Mouse (Mus musculus): ENCODE measurements around the gene Hoxb13.

Hoxb13 gene

DNA sequence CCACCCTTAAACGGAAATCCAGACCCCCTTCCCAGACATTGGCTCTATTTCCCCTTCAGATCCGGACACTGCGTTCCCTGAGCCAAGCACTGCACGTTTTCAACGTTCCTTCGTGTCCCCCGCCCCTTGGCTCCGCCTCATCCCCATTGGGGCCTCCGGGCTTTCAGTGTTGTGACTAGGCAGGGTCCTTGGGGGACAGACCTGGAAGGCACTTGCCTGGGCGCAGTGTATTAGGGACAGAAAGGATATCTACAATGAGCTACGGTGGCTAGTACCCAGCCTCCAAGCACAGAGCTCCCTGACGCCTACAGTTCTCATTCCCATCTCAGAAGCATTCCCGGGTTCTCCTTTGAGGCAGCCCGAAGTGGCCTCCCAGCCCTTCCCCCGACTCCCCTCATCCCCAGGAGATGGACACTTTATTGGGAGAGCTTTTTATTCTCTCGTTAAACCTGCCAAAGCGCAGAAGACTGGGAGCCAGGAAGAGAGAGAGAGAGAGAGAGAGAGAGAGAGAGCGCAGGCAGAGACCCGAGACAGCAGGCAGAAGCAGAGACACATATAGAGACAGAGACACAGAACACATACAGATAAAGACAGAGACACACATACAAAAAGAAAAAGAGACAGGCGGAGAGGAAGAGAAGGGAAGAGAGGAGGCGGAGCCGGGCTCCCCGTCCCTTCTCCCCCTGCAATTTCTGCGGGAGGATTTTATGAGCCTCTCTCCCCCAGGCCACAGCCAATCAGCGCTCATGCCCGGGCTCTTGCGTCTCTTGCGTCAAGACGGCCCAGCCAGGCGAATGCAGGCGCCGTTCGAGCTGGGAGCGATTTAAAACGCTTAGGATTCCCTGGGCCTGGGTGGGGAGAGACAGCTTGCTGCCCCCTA lies at the start of gene Hoxb13:
Hoxb13 (plus strand) TSS at position 796 of the 880 bp plus-strand sequence.
- DNase-seq (ENCODE audit: low read depth), result no peak

DNA sequence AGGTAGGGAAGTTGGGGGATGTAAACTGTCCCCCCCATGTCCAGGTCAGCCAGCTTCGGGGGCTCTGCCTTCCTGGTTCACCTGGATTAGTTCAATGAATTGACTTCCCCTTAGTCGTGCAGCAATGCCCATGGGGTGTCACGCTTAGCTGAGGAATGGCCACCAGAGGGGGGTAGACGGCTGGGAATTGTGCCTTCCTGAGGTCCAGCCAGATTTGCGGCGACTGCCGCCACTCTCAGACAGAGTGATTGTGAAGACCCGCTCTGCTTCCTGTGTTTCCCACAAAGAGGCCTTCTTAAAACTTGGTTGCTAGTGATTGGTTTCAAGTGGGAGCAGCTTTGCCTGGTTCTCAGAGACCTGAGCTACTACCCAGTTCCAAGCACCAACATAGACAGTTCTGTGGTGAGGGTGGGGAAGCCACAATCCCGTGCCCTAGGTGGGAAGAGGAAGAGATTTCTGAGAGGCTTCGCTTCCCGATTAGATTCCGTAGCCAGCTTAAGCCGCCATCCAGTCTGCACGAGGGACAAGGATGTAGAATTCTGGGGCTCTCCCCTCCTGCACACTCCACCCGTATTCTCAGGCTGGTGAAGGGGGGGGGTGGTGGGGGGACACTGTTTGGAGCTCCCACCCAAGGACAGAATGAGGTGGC lies 48.4 kb upstream of the Hoxb13 start:
- DNase-seq (ENCODE audit: low read depth), result no peak

DNA sequence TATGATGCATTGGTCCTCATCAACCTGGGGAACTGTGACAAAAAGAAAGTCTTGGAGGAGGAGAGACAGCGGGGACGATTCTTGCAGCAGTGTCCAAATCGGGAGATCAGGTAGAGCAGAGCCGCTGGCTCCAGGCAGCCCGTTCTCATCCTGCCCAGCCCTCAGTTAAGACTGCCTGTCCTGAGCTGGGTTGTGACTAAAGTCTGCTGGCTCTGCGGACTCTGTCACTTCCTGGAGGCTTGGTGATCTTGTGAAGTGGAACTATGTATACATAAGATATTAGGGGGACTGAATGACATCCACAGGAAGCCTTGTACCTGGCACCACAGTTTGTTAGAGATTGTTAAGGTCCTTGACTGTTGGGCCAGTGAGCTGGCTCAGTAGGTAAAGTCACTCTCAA lies 46.6 kb upstream of the Hoxb13 start:
- DNase-seq (ENCODE audit: low read depth), result no peak

DNA sequence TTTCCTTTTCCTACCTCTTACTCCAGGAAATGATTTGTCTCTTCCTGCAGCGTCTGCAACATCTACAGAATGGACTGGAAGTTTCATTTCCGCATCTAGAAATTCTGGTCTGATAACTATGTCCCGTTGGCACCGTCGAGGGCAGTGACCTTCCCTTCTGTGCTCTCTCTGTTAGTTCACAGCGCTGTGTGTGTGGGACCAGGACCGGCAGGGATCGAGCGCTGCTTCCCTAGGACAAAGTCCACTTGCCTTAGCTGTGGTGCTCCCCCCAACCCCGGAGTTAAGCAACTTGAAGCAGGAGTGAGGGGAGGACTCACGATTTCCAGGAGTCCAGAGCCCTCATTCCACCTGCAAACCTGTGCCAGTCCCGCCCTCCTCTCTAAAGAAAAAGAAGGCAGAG lies 29.3 kb upstream of the Hoxb13 start:
- DNase-seq (ENCODE audit: low read depth), result no peak

DNA sequence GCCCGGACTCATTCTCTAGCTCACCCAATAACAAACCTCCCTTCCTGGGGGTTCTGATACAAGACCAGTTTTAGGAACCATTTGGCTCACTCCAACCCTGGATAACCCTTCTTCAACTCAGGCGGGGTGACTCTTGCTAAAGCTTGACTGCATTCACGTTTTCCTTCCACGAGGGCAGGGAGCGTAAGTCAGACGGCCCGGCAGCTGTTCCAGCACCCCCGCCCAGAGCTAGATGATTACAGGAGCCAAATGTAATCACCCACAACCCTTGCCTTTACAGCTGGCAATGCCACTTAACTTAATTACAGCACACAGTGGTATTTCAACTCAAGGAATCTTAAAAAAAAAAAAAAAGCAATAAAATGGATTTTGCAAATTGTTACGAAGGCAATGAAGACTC lies 26.0 kb upstream of the Hoxb13 start:
- DNase-seq (ENCODE audit: low read depth), result no peak

DNA sequence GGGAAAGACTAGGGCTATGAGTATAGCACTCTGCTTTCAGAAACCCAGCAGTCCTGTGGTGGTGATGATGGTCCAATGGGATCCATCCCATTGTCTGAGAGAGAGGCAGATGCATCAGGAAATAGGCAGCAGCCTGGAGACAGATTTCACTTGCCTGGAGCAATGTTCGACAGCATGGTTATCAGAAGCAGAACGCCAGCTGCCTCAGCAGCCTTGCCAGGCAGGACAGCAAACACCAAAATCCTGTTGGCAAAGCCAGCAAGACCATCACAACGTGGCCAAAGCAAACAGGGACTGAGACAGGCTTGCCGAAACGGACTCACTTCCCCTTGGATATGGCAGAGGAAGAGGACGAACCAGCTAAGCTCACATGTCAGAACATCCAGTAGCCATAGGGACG lies 25.1 kb upstream of the Hoxb13 start:
- DNase-seq (ENCODE audit: low read depth), result no peak

DNA sequence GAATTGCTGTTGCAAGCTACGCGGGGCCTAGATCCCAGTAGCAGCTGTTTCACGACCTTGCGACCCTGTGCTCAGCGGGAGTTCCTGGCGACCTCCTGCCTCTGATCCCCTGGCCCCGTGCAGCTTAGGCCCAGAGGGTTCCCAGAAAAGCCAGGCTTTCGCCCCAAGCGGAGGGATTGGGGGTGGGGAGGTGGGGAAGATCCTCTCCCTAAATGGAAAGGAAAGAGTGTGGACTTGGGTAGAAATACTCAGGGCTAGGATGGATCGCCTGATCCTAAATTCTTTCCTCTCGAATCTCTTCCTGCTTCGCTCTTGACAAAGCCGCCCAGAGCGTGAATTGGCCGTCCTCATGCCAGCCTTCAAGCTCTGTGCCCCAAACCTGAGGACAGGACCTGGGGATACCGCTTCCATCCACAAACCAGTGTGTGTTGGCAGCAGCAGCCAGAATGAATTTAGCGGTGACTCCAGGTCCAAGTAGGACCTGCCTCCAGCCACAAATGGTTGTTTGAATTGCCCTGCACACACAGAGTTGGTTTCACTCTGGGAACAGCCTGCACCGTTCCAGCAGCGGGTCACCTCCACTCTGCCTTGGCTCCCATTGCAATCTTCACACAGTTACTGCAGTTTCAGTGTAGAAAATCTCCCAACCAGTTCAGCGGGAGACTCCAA lies 23.3 kb upstream of the Hoxb13 start:
- no peak for DNase-seq (ENCODE audit: low read depth)

DNA sequence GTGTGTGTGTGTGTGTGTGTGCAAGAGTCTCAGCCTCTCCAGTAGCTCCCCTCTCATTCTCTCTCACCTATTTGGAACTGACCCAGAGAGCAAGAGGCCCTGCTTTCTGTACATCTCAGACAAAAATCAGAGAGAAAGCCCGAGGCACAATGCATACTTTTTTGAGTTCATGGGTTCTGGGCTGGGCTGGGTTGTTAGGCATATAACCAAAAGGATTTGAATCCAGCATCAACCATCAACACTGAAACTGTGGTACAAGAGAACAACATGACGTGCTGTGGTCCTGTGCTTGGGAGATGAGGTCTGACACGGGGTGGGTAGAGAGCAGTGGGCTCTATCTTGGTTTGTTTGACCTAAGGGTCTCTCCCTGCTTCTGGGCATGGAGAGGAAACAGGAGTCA lies 22.5 kb upstream of the Hoxb13 start:
- no peak for DNase-seq (ENCODE audit: low read depth)

DNA sequence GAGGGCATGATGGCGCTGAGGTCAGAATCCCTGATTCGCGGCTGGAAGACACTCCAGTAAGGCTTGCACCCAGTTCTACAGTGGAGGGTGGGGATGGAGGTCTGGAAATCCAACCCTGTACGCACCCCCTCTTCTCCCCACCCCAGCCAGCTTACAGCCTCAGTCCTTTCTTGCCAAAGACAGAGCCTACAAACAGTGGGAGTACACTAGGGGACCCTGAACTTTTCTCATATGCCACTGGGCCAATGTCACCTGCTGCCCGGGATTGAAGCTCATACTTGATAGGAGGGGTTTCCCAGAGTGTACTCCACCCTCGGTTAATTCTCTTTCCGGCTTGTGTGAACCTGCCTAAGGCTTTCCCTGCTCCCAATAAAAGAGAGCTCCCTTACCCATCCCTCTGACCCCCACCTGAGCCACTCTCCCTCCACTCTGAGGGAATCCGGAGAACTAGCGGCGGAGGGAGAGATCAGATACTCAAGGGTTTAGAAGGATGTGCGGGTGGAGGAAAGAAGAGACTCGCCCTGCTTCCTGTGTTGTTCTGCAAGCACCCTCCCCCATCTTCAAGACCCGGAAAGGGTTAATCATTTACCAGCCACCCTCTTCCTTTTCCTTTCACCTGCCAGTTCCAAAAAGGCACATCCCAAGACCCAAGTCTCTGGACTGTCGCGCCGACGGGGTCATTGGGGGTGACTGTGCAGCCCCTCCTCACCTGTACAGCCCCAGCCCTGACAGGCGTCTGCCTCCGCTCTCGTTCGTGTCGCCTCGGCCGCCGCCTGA lies 21.4 kb upstream of the Hoxb13 start:
- no peak for DNase-seq (ENCODE audit: low read depth)

DNA sequence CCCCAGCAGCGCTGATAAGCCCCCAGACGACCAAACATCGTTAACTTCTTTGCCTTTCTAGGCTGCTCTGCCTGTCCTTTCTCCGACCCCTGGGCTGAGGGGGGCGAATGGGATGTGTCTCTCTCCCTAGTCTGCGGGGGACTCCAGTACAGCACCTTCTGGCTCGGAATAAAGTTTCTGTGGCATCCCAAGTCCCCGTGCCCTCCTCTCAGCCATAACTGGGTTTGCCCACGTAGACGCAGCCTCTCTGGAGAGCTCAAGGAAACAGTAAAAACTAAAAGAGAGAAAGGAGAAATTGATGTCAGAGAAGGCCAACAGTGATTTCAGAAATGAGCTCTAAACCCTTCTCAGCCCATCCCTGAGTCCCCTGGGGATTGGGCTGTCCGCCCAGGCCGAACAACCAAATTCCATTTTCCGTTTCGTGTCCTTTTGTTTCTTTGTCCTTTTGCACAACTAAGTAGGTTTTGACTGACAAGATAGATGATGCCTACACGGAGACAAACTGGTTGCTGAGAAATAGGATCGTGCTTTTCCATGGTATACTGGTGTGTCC lies 20.8 kb upstream of the Hoxb13 start:
- no peak for DNase-seq (ENCODE audit: low read depth)

DNA sequence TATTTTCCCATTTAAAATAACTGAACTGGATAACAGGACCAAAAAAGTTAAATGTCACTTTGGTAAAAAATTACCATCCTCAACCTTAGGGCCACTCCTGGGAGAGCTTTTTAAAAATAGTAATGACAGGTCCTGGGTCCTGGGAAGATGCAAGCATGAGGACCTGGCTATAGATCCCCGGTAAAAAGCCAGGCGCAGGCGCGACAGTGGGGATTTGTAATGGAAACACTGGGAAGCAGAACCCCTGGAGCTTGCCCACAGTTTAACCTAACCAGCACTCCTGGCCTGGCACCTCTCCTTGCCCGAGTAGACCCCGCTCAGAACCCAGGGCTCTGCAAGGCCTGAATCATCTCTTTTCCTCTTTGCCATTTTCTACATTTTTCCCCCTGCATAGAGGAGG lies 19.2 kb upstream of the Hoxb13 start:
- DNase-seq (ENCODE audit: low read depth), result no peak

DNA sequence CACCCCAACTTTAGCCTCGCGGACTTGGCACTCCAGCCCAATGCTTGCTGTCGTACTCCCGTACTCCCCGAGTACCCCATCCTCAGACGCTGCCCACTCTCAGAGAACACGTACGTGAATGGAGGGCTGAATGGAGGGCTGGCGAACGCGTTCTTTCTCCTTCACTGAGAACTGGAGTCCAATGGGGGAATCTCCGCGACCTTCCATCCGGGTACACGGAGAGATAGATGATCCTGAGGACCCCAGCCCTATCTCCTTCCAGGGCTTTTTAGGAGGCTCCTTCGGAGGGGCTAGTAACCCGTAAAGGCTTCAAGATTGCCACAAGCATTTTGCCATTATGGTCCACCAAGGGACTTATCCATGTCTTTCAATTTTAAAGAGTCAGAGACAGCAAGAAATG lies 18.6 kb upstream of the Hoxb13 start:
- no peak for DNase-seq (ENCODE audit: low read depth)

DNA sequence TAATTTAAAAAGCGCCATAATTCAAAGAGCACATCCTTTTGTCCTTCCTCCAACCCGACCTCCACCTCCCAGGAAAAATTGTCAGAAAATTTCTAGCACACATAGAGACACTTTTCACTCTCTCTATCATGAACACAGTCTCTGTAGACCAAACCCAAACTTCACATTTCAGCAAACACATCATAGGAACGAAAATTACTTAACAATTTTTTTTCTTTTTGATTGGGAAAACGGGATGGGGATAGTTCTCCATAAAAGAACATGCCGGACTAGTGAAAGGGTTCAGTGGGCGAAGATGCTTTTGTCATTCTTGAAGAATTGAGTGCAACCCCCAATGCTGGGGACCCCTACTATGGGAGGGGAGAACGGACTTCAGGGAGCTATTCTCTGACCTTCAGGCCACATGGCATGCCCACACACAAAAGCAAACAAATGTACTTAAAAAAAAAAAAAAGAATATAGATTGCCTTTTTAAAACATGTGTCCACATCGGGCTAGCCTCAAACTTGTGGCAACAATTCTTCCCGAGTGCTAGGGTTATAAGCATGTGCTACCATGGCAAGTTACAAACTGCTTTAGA lies 18.1 kb upstream of the Hoxb13 start:
- DNase-seq (ENCODE audit: low read depth), result no peak

DNA sequence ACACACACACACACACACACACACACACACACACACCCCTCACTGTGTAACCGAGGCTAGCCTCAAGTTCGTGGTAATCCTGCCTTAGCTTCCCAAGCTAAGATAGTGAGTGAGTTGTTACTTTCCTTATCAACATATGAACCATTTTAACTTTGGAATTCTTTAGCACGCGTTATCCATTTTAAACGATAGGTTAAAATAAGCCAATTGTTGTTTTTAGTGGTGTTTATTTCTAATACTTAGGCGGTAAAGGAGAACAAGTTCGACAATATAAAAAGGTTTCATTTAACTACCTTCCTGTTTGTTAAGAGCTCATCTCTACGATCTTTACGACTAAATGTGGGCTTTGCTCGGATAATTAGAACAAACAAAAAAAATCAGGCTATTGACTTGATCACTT lies 17.3 kb upstream of the Hoxb13 start:
- DNase-seq (ENCODE audit: low read depth), result no peak

DNA sequence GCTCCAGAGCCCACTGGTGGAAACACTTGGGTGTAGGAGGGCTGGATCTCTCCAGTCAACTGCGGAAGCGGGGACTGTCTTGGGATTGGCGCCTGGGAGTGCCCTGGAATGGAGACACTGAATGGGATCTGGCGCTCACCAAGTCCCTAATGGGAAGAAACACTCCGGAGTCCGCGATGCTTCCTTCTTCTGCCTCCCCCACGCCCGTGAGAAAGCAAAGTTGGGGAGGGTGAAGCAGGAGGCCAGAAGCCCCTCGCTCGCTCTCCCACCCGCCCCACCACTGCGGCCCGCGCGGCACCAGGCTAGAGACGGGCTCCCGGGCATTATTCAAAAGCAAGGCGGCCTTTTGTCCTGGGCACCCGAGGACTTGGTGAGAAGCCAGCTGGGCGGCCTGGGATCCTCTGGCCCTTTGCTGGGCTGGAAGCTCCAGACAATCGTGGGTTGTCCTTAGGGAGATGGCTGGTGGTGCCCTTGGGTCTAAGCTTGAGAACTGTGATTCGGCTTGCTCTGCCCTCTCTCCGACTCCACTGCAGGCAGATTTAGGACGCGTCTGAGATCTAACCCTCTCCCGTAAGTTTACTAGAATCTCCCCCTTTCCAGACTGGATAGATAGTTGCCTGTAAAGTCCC lies 16.5 kb upstream of the Hoxb13 start:
- DNase-seq (ENCODE audit: low read depth), result no peak

DNA sequence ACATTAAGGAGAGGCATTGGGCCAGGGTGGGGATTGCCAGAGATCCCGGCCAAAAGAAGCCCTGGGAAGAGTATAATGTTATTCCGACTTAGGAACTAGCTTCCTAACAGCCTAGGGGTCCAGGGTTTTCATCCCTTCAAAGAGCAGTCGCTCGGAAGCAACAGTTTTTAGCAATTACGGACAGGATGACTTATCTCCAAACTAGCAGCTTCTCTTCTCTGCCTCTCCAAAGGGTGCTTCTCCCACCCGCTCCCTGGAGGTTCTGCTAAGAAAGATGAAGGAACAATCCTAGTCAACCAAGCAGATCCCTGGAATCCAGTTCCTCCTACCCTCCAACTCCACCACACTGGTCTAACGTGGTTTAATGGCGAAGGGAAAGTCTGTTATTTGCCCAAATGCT lies 15.8 kb upstream of the Hoxb13 start:
- no peak for DNase-seq (ENCODE audit: low read depth)

DNA sequence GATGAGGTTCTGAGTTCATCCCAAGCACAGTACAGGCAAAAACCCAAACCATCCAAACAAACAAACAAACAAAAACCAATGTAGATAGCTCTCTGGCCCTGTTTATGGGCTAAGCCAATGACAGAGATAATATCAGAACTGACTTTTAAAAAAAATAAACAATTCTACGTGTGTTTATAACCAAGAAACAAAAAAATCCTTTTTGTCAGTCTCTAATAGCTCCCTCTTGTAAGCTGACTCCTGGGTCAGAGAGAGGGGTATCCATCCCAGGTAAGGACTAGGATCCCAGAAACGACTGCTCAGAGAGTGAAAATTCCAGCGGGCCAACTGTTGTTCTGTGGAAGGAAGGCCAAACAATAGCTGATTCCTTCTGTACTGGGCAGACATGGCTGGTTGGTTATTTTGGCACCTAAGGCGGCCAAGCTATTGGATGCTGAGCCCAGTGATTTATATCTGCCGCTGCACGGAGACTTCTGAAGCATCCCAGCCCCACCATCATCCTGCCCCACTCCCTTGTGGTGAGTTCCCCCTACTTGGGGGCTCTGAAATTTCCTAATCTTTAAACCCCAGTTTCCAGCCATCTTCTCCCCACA lies 15.1 kb upstream of the Hoxb13 start:
- no peak for DNase-seq (ENCODE audit: low read depth)

DNA sequence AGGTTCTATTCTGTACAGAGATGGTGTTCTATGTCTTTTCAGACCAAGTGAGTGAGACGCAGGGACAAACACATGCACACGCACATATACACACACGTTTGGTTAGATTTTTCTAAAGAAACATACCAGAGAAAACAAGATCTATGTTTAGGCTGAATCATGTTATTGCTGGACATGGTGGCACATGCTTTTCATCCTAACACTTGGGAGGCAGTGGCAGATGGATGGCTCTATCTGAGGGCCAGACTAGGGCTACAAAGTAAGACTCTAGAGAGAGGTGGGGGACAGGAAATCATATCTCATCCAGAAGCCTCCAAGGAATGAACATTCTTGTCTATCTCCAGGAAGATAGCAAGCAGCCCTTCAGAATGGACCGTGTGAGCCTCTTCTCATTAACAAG lies 13.1 kb upstream of the Hoxb13 start:
- DNase-seq (ENCODE audit: low read depth), result no peak

DNA sequence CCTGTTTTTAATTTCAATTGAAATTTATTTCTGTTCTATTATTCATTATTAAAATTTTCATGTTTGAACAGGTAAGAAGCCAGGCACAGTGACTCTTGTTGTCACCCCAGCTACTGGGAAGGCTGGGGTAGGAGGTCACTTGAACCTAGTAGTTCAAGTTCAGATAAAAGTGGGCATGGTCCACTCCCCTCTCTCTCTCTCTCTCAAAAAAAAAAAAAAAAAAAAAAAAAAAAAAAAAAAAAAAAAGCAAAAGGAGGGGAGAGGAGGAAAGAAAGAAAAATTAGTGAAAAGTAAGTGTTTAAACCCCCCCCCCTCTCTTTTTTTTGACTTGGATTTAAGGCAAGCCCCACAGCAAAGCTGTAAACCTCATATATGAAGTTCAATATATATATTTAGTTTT lies 9.9 kb upstream of the Hoxb13 start:
- DNase-seq (ENCODE audit: low read depth), result no peak

DNA sequence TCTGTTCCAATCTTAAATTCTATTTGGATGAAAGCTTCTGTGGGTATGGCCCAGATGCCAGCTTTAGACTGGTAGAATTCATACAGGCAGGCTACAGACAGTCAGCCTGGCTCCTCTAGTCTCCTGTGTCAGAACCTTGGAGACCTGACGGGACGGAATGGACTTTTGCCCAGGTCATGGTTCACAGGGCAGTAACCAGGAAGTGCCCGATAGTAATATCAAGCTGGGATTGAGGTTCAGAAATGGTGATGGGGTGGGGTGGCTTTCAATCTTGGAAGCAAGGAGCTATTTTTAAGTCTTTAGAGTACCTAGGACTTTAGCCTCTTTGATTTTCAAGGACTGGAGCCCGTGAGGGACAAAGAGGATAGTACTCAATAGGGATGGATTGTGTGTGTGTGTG lies 6.8 kb upstream of the Hoxb13 start:
- no peak for DNase-seq (ENCODE audit: low read depth)

Measured in c-Kit-positive CD71-positive TER-119-negative erythroid progenitor cells, embryonic 14.5 days (primary cell).